Mouse (Mus musculus) midbrain, embryonic 11.5 days (tissue): ENCODE measurements at regions not wholly inside any gene's neighbourhood (a gene's known extent, or its start where the extent isn't known, plus 50 kb on each side); places are given as distances from the start of the nearest gene placed in this dataset.

Experiments
- ATAC-seq: fragments of 200-750 bp; cut with Nextera tagmentation; 2 replicates; pipeline ENCODE4 v1.8.0; 2017; ENCODE audit warnings: moderate TSS enrichment, moderate library complexity; ENCODE audit not compliant: low FRiP score
- DNase-seq: peaks from one replicate; pipeline ENCODE4 v3.0.0; 2015; ENCODE audit warnings: low spot score; ENCODE audit errors: missing footprints
- H3K27ac ChIP-seq: fragments of 300-500 bp; sonication (generic); 2 replicates; pipeline ENCODE4 v1.5.1; 2014; ENCODE audit warnings: low read depth, low read length
- H3K27me3 ChIP-seq: fragments of 300-500 bp; sonication (generic); 2 replicates; pipeline ENCODE4 v1.6.1; 2014; ENCODE audit warnings: mild to moderate bottlenecking, low read length, moderate library complexity, mixed read lengths; ENCODE audit not compliant: control insufficient read depth, insufficient read depth
- H3K36me3 ChIP-seq: fragments of 300-500 bp; sonication (generic); 2 replicates; pipeline ENCODE4 v1.6.1; 2014; ENCODE audit warnings: mild to moderate bottlenecking, low read length, moderate library complexity, mixed read lengths; ENCODE audit not compliant: control insufficient read depth, insufficient read depth
- H3K4me1 ChIP-seq: fragments of 300-500 bp; sonication (generic); 2 replicates; pipeline ENCODE4 v1.6.1; 2014; ENCODE audit warnings: low read length; ENCODE audit not compliant: control insufficient read depth, insufficient read depth
- H3K4me2 ChIP-seq: fragments of 300-500 bp; sonication (generic); 2 replicates; pipeline ENCODE4 v1.6.1; 2014; ENCODE audit warnings: mild to moderate bottlenecking, moderate library complexity
- H3K4me3 ChIP-seq: fragments of 300-500 bp; sonication (generic); 2 replicates; pipeline ENCODE4 v1.5.1; 2014; ENCODE audit warnings: low read depth, low read length
- H3K9ac ChIP-seq: fragments of 300-500 bp; sonication (generic); 2 replicates; pipeline ENCODE4 v1.6.1; 2014; ENCODE audit warnings: low read length
- H3K9me3 ChIP-seq: fragments of 300-500 bp; sonication (generic); 2 replicates; pipeline ENCODE4 v1.6.1; 2016; ENCODE audit warnings: low read length; ENCODE audit not compliant: control insufficient read depth
- WGBS: fragments of 180-500 bp; shearing (Covaris S2); extraction: QIAGEN DNeasy Blood & Tissue Kit; methylation state at CpG from one replicate; pipeline ENCODE4 v1.1.7; 2014; 5-methylcytosine and 5-hydroxymethylcytosine counted together

DNA sequence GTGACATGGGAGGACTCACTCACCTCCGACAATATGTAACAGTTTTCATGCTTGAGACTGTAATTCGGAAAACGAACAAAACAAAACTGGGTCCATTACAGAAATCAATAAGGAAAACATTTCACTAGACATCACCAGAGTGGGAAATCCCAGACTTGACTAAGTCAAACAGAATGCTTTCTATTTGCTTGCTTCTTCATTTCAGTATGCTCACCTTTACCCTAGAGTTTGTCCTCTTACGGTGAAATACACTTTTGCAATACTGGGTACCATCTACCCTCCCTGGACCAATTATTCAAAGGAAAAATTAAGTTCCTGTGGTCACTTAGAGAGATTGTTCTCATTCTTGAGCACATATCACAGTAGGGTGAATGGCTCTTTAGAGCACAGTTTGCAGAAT is 613.4 kb upstream of the 4930412O13Rik start:
- Histone ChIP-seq H3K27ac (no peak overlapping the region), H3K9me3 (no peaks in the 10 kb centered on the region), H3K4me2 (no peak overlapping the region), H3K27me3 (no peaks in the 10 kb centered on the region), H3K9ac (no peak overlapping the region), H3K4me1 (no peaks in the 10 kb centered on the region), H3K36me3 (no peaks in the 10 kb centered on the region), H3K4me3 (no peak overlapping the region)
- DNase-seq: no peak
- ATAC-seq: no peak
- WGBS: 97% methylated on average over 4 of the region's 4 CpGs

DNA sequence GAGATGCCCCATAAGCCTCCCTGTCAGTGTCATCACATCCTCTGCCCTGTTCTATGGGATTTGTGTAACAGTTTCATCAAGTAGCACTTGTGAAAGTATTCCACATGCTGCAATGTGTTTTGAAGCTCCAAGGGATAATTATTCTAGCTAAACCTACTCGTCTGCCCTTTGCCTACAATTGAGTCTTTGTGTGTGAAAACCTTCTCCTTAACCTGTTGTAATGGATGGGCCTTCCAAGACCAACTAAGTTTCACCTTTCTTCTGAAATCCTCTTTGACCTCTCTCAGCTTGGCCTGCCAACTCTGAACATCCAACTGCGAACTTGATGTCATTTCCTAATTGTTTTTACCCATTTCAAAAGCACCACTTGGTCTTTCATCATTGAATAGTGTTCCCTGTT is 597.6 kb upstream of the 4930412O13Rik start:
- H3K4me2 ChIP-seq: no peak overlapping the region
- 80% methylated on average over 2 of the region's 2 CpGs for WGBS
- no peak for DNase-seq
- no peaks in the 10 kb centered on the region for H3K36me3 ChIP-seq
- H3K27ac ChIP-seq: no peak overlapping the region
- H3K27me3 ChIP-seq: no peaks in the 10 kb centered on the region
- H3K4me3 ChIP-seq: no peak overlapping the region
- no peaks in the 10 kb centered on the region for H3K9me3 ChIP-seq
- no peak for ATAC-seq
- H3K4me1 ChIP-seq: no peaks in the 10 kb centered on the region
- no peak overlapping the region for H3K9ac ChIP-seq

DNA sequence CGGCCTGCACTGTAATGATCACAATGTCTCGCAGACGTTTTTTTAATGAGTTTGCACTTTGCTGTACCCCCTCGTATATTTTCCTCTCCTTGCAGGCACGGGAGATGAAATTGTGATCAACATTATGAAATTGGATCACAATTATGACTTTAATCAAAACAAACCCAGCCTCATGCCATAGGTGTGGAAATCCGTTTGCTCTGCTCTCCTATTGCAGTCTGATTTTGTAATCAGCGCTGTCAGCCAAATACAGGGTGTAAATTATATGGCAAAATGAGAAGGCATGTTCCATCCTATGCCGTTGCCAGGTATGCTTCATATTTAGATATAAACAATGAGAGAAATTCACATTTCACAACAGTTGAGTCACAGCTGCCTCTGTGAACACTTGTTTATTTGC is 595.3 kb upstream of the 4930412O13Rik start:
- Histone ChIP-seq H3K36me3 (no peaks in the 10 kb centered on the region), H3K27ac (no peak overlapping the region), H3K9ac (no peak overlapping the region), H3K4me1 (no peaks in the 10 kb centered on the region), H3K27me3 (no peaks in the 10 kb centered on the region), H3K9me3 (no peaks in the 10 kb centered on the region), H3K4me2 (no peak overlapping the region), H3K4me3 (no peak overlapping the region)
- ATAC-seq (no peak), DNase-seq (no peak)
- 89% methylated on average over 8 of the region's 8 CpGs for WGBS

DNA sequence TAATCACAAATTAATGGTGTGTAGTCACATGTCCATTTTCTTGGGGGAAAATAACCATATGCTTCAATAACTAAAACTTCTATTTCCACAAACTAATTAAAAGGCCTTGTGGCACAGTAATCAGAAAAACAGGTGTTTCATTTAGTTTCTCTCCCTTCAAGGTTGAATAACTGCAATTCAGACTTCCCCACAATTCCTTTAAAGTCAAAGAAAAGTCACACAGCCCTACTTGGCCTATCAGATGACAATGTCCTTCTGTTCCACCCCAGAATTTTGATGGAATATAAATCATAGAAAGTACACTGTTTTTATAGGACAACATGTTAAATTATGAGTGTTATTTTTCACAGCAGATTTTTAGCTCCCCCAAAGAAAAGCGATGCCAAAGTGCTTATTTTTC is 594.0 kb upstream of the 4930412O13Rik start:
- H3K9ac ChIP-seq: no peak overlapping the region
- H3K27ac ChIP-seq: no peak overlapping the region
- H3K4me3 ChIP-seq: no peak overlapping the region
- H3K9me3 ChIP-seq: no peaks in the 10 kb centered on the region
- 94% methylated on average over 1 of the region's 1 CpGs for WGBS
- ATAC-seq: no peak
- H3K4me1 ChIP-seq: no peaks in the 10 kb centered on the region
- no peak for DNase-seq
- no peak overlapping the region for H3K4me2 ChIP-seq
- no peaks in the 10 kb centered on the region for H3K36me3 ChIP-seq
- no peaks in the 10 kb centered on the region for H3K27me3 ChIP-seq

DNA sequence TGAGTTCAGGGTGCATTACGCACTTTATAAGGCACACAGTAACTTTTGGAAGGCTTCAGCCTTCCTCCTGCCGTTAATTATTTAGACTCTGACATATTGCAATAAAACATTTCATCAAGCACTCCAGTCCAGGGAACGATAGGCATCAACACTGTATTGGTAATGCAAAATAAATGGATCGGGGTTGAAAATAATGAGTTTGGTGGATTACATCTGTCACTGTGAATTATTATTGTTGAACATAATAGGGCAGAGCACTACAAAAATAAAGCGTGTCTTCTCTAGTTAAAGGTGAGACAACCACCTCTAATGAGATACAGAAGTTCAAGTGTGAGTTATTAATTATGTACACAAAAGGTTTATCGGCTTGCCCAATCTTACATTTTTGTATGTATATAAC is 593.4 kb upstream of the 4930412O13Rik start:
- no peaks in the 10 kb centered on the region for H3K4me1 ChIP-seq
- no peaks in the 10 kb centered on the region for H3K9me3 ChIP-seq
- WGBS: 89% methylated on average over 6 of the region's 6 CpGs
- DNase-seq: no peak
- no peak for ATAC-seq
- H3K4me3 ChIP-seq: no peak overlapping the region
- no peak overlapping the region for H3K27ac ChIP-seq
- H3K36me3 ChIP-seq: no peaks in the 10 kb centered on the region
- H3K9ac ChIP-seq: no peak overlapping the region
- no peaks in the 10 kb centered on the region for H3K27me3 ChIP-seq
- no peak overlapping the region for H3K4me2 ChIP-seq

DNA sequence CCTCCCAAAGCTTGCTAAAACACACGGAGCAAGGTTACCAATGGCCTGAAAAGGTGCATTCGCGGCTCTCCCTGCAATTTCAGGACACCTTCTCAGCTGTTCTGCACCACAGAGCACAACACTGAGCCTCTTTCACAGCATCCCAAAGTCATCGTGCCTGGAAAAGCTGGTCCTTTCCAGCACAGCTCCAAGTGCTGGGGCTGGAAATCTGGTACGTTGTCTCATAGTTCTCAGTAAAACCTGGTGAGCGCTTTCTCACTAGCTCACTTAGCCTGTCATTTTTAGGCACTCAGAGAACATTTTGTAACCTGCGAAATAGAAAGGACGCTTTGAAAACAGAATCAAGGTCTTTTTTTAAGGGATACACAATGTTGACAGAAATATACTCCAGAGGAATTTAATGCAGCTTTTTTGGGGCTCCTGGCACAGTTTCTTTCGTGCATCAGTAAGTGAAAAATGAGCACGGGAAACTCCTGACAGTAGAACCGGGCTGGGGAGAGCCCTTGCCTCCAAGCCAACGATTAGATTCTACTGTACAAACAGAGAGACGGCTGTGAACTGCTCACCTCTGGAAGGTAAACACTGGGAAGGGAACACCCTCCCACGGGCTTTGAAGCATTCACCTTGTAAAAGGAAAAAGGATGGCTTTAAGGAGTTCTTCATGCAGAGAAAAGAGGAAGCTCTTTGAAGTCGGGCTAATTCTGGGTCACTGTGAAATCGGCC is 549.3 kb upstream of the 4930412O13Rik start:
- WGBS: 42% methylated on average over 16 of the region's 16 CpGs
- Histone ChIP-seq H3K9ac (no peak overlapping the region), H3K4me2 (no peak overlapping the region), H3K27ac (no peak overlapping the region), H3K9me3 (no peaks in the 10 kb centered on the region), H3K36me3 (no peaks in the 10 kb centered on the region), H3K4me1 (no peaks in the 10 kb centered on the region), H3K4me3 (no peak overlapping the region), H3K27me3 (no peaks in the 10 kb centered on the region)
- no peak for DNase-seq
- no peak for ATAC-seq

DNA sequence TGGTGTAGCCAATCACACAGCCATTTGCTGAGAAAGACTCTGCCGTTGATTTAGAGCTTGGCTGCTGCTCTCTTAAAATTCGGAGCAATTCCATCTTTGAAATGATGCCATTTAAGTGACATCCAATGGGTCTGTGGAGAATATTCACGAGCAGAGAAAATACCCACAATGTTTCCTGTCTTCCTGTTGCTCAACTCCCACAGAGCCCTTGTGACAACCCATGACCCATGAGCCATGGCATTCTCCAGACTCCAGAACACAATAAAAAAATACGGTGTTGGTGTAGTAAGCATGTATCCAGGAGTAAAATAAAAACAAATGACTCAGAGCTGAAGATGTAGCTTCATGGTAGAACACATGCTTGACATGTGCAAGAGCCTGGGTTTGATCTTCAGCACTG is 532.1 kb upstream of the 4930412O13Rik start:
- Histone ChIP-seq H3K4me1 (no peaks in the 10 kb centered on the region), H3K4me3 (no peak overlapping the region), H3K27ac (no peak overlapping the region), H3K36me3 (no peaks in the 10 kb centered on the region), H3K4me2 (no peak overlapping the region), H3K9me3 (no peaks in the 10 kb centered on the region), H3K27me3 (no peaks in the 10 kb centered on the region), H3K9ac (no peak overlapping the region)
- 89% methylated on average over 4 of the region's 4 CpGs for WGBS
- DNase-seq (no peak), ATAC-seq (no peak)

DNA sequence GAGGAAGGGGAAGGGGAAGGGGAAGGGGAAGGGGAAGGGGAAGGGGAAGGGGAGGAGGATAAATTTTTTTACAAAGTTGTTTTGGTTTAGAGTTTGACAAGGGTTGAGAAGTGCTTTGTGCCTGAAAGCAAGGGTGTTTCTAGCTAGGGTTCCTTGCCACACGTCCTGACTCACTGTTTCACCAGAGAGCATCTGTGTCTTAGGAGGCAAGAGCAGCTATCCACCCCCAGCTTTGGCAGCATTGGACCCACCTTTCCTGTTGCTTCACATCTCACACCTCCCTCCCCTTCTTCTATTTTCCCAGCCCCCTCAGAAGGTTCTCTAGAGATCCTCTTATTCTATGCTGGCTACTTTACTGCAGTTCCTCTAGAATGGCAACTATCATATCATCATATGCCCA is 531.1 kb upstream of the 4930412O13Rik start:
- DNase-seq (no peak), ATAC-seq (no peak)
- WGBS: 56% methylated on average over 1 of the region's 1 CpGs
- Histone ChIP-seq H3K4me2 (no peak overlapping the region), H3K4me3 (no peak overlapping the region), H3K4me1 (no peaks in the 10 kb centered on the region), H3K36me3 (no peaks in the 10 kb centered on the region), H3K27me3 (no peaks in the 10 kb centered on the region), H3K9me3 (no peaks in the 10 kb centered on the region), H3K27ac (no peak overlapping the region), H3K9ac (no peak overlapping the region)

DNA sequence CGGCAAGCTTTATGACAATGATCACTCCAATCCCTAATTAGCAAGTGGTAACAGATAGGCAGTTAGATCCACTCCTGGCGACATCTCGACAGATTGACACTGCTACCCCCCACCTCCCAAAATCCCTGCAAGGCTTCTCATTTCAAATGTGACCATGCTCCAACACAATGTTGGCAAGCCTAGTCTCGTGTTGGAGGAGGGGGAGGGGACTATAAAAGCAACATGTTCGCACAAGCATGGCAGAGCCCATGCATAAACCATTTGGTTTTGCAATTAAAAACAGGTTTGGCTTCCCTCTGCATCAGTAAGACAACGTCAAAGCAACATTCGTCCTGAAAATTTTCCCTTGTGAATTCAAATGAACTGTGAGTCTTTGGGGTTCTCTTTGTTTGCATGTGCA is 528.9 kb upstream of the 4930412O13Rik start:
- no peaks in the 10 kb centered on the region for H3K4me1 ChIP-seq
- DNase-seq (no peak), ATAC-seq (no peak; the same call in 1 of the 2 replicates)
- no peaks in the 10 kb centered on the region for H3K9me3 ChIP-seq
- 61% methylated on average over 7 of the region's 7 CpGs for WGBS
- no peak overlapping the region for H3K27ac ChIP-seq
- H3K9ac ChIP-seq: no peak overlapping the region
- no peak overlapping the region for H3K4me2 ChIP-seq
- H3K27me3 ChIP-seq: no peaks in the 10 kb centered on the region
- H3K4me3 ChIP-seq: no peak overlapping the region
- H3K36me3 ChIP-seq: no peaks in the 10 kb centered on the region
